Mouse (Mus musculus): ENCODE measurements around the gene Zc3h12a. TPM values are rescaled to one million over a fixed set of nuclear protein-coding genes. Genes with fewer than 3 reads are reported as not detected.

Zc3h12a gene
- total RNA-seq (2021): 1 to 10 TPM; 3.0 to 3.9 TPM
- long read RNA-seq, experiment 1, partial matches to known transcripts: 0 of 2 reads
- long read RNA-seq, experiment 1, other reads (novel, unspliced or antisense): 0 of 2 reads
- long read RNA-seq, experiment 2, partial matches to known transcripts: 1 of 4 reads
- long read RNA-seq, experiment 2, other reads (novel, unspliced or antisense): 0 of 4 reads

GRCm38 (mm10) chr4:125127305-125128084 lies at the start of gene Zc3h12a:
TSS of gene Zc3h12a (minus strand) at chr4:125127840.
- DNase-seq (ENCODE audit: low spot score in 2 of 2): peak; percentile 74 to 86

GRCm38 (mm10) chr4:125176639-125177165 lies 49.1 kb upstream of the Zc3h12a start:
- no peak for DNase-seq (ENCODE audit: low spot score in 2 of 2)

- no peak for DNase-seq (ENCODE audit: low spot score in 2 of 2)
Observed at GRCm38 (mm10) chr4:125176190-125176589, 48.5 kb upstream of the Zc3h12a start.

GRCm38 (mm10) chr4:125175591-125175990 lies 48.0 kb upstream of the Zc3h12a start:
- DNase-seq (ENCODE audit: low spot score in 2 of 2): no peak

GRCm38 (mm10) chr4:125174516-125175185 lies 47.0 kb upstream of the Zc3h12a start:
- no peak for DNase-seq (ENCODE audit: low spot score in 2 of 2)

- no peak for DNase-seq (ENCODE audit: low spot score in 2 of 2)
Observed at GRCm38 (mm10) chr4:125173150-125173549, 45.5 kb upstream of the Zc3h12a start.

GRCm38 (mm10) chr4:125172736-125173135 lies 45.1 kb upstream of the Zc3h12a start:
- no peak for DNase-seq (ENCODE audit: low spot score in 2 of 2)

- no peak for DNase-seq (ENCODE audit: low spot score in 2 of 2)
Observed at GRCm38 (mm10) chr4:125167723-125168122, 40.1 kb upstream of the Zc3h12a start.

GRCm38 (mm10) chr4:125164861-125165260 lies 37.2 kb upstream of the Zc3h12a start:
- DNase-seq (ENCODE audit: low spot score in 2 of 2): no peak

- no peak for DNase-seq (ENCODE audit: low spot score in 2 of 2)
Observed at GRCm38 (mm10) chr4:125162701-125163100, 35.1 kb upstream of the Zc3h12a start.

GRCm38 (mm10) chr4:125161392-125161791 lies 33.8 kb upstream of the Zc3h12a start:
- DNase-seq (ENCODE audit: low spot score in 2 of 2): no peak

GRCm38 (mm10) chr4:125160951-125161331 lies 33.3 kb upstream of the Zc3h12a start:
- DNase-seq (ENCODE audit: low spot score in 2 of 2): no peak

GRCm38 (mm10) chr4:125160320-125160950 lies 32.8 kb upstream of the Zc3h12a start:
- DNase-seq (ENCODE audit: low spot score in 2 of 2): peak; percentile 79 to 81

- DNase-seq (ENCODE audit: low spot score in 2 of 2): no peak
Observed at GRCm38 (mm10) chr4:125158581-125159317, 31.1 kb upstream of the Zc3h12a start.

- no peak for DNase-seq (ENCODE audit: low spot score in 2 of 2)
Observed at GRCm38 (mm10) chr4:125158081-125158480, 30.4 kb upstream of the Zc3h12a start.

GRCm38 (mm10) chr4:125157322-125157721 lies 29.7 kb upstream of the Zc3h12a start:
- no peak for DNase-seq (ENCODE audit: low spot score in 2 of 2)

- no peak for DNase-seq (ENCODE audit: low spot score in 2 of 2)
Observed at GRCm38 (mm10) chr4:125155646-125156045, 28.0 kb upstream of the Zc3h12a start.

GRCm38 (mm10) chr4:125153659-125154241 lies 26.1 kb upstream of the Zc3h12a start:
- no peak for DNase-seq (ENCODE audit: low spot score in 2 of 2)

GRCm38 (mm10) chr4:125152469-125152868 lies 24.8 kb upstream of the Zc3h12a start:
- no peak for DNase-seq (ENCODE audit: low spot score in 2 of 2)

- DNase-seq (ENCODE audit: low spot score in 2 of 2): no peak
Observed at GRCm38 (mm10) chr4:125149460-125149859, 21.8 kb upstream of the Zc3h12a start.

All from gastrocnemius, postnatal 4 days (tissue).